Mouse (Mus musculus): ENCODE data around the gene Rpl10-ps3. TPM values are rescaled to one million over a fixed set of nuclear protein-coding genes. Genes with fewer than 3 reads are reported as not detected.

The Rpl10-ps3 gene
- 100 to 1,000 TPM; 301 to 364 TPM for total RNA-seq (2021)

- intact Hi-C loops (cut with DNase I) = no loop called here
These were observed at the start of gene Rpl10-ps3 for GRCm38 (mm10) chr9:50344868-50345267. TSS of gene Rpl10-ps3 (minus strand) at chr9:50344968.

GRCm38 (mm10) chr9:50375598-50375997 is 30.8 kb upstream of the Rpl10-ps3 start:
- intact Hi-C loops (cut with DNase I) = no loop called here
- DNase-seq (ENCODE audit: low spot score in 2 of 2) = no peak

More at GRCm38 (mm10) chr9:50344868-50345267, at the start of gene Rpl10-ps3:
- no peak for DNase-seq (ENCODE audit: low spot score in 2 of 2)

- intact Hi-C loops (cut with DNase I) = no loop called here
- DNase-seq (ENCODE audit: low spot score in 2 of 2) = peak; percentile 63 to 77
These were observed 29.9 kb upstream of the Rpl10-ps3 start for GRCm38 (mm10) chr9:50374666-50375065.

GRCm38 (mm10) chr9:50368551-50369297 is 24.0 kb upstream of the Rpl10-ps3 start:
- intact Hi-C loops (cut with DNase I) = no loop called here
- no peak for DNase-seq (ENCODE audit: low spot score in 2 of 2)

GRCm38 (mm10) chr9:50365059-50365780 is 20.5 kb upstream of the Rpl10-ps3 start:
- DNase-seq (ENCODE audit: low spot score in 2 of 2) = no peak
- intact Hi-C loops (cut with DNase I) = no loop called here

GRCm38 (mm10) chr9:50363962-50364361 is 19.2 kb upstream of the Rpl10-ps3 start:
- intact Hi-C loops (cut with DNase I) = no loop called here
- no peak for DNase-seq (ENCODE audit: low spot score in 2 of 2)

GRCm38 (mm10) chr9:50363259-50363658 is 18.5 kb upstream of the Rpl10-ps3 start:
- no peak for DNase-seq (ENCODE audit: low spot score in 2 of 2)
- intact Hi-C loops (cut with DNase I) = no loop called here

- intact Hi-C loops (cut with DNase I) = no loop called here
- no peak for DNase-seq (ENCODE audit: low spot score in 2 of 2)
These were observed 17.8 kb upstream of the Rpl10-ps3 start for GRCm38 (mm10) chr9:50362556-50362955.

- intact Hi-C loops (cut with DNase I) = no loop called here
- no peak for DNase-seq (ENCODE audit: low spot score in 2 of 2)
These were observed 15.6 kb upstream of the Rpl10-ps3 start for GRCm38 (mm10) chr9:50360370-50360769.

- DNase-seq (ENCODE audit: low spot score in 2 of 2) = no peak
- intact Hi-C loops (cut with DNase I) = no loop called here
These were observed 12.6 kb upstream of the Rpl10-ps3 start for GRCm38 (mm10) chr9:50357331-50357730.

GRCm38 (mm10) chr9:50351746-50352145 is 7.0 kb upstream of the Rpl10-ps3 start:
- DNase-seq (ENCODE audit: low spot score in 2 of 2) = no peak
- intact Hi-C loops (cut with DNase I) = no loop called here

- no peak for DNase-seq (ENCODE audit: low spot score in 2 of 2)
- intact Hi-C loops (cut with DNase I) = no loop called here
These were observed 5.8 kb upstream of the Rpl10-ps3 start for GRCm38 (mm10) chr9:50350571-50350970.

- DNase-seq (ENCODE audit: low spot score in 2 of 2) = no peak
- intact Hi-C loops (cut with DNase I) = no loop called here
These were observed 4.4 kb upstream of the Rpl10-ps3 start for GRCm38 (mm10) chr9:50349156-50349555.

- no peak for DNase-seq (ENCODE audit: low spot score in 2 of 2)
- intact Hi-C loops (cut with DNase I) = no loop called here
These were observed 3.5 kb upstream of the Rpl10-ps3 start for GRCm38 (mm10) chr9:50348256-50348655.

GRCm38 (mm10) chr9:50335539-50336325 is 9.0 kb downstream of the Rpl10-ps3 start:
- intact Hi-C loops (cut with DNase I) = loop anchor here (10.0 kb wide), 1 partner anchor 199 kb away; no protein-coding TSS in a partner anchor

GRCm38 (mm10) chr9:50333413-50333812 is 11.4 kb downstream of the Rpl10-ps3 start:
- intact Hi-C loops (cut with DNase I) = loop anchor here (1.0 to 10.0 kb wide), 2 partner anchors 105 to 201 kb away; no protein-coding TSS in a partner anchor

More at GRCm38 (mm10) chr9:50335539-50336325, 9.0 kb downstream of the Rpl10-ps3 start:
- no peak for DNase-seq (ENCODE audit: low spot score in 2 of 2)

GRCm38 (mm10) chr9:50324355-50325225 is 20.2 kb downstream of the Rpl10-ps3 start:
- intact Hi-C loops (cut with DNase I) = loop anchor here (5.0 to 10.0 kb wide), 2 partner anchors 132 to 830 kb away; no protein-coding TSS in a partner anchor
- DNase-seq (ENCODE audit: low spot score in 2 of 2) = peak in 1 of 2 experiments; percentile 60

More at GRCm38 (mm10) chr9:50333413-50333812, 11.4 kb downstream of the Rpl10-ps3 start:
- DNase-seq (ENCODE audit: low spot score in 2 of 2) = peak; percentile 47 to 52

- DNase-seq (ENCODE audit: low spot score in 2 of 2) = no peak
- intact Hi-C loops (cut with DNase I) = loop anchor here (5.0 to 10.0 kb wide), 2 partner anchors 128 to 826 kb away; no protein-coding TSS in a partner anchor
These were observed 24.0 kb downstream of the Rpl10-ps3 start for GRCm38 (mm10) chr9:50320729-50321128.

- intact Hi-C loops (cut with DNase I) = no loop called here
- DNase-seq (ENCODE audit: low spot score in 2 of 2) = no peak
These were observed 25.3 kb downstream of the Rpl10-ps3 start for GRCm38 (mm10) chr9:50319506-50319905.
